Mouse (Mus musculus) liver, embryonic 14.5 days (tissue): ENCODE measurements around the gene Polr3h. TPM values are rescaled to one million over a fixed set of nuclear protein-coding genes. Genes with fewer than 3 reads are reported as not detected.

ENCODE experiments used
- ATAC-seq: fragments of 200-750 bp; cut with Nextera tagmentation; 2 replicates; pipeline ENCODE4 v1.8.0; 2017; ENCODE audit warnings: moderate number of reproducible peaks, mild to moderate bottlenecking, moderate library complexity; ENCODE audit not compliant: insufficient read depth
- DNase-seq, 3 experiments: peaks; one replicate each; pipeline ENCODE4 v3.0.0-alpha.2; 2012 to 2013; ENCODE audit warnings: low read depth in 3 of 3, low spot score in 3 of 3
- H3K27ac ChIP-seq: fragments of 300-500 bp; sonication (generic); 2 replicates; pipeline ENCODE4 v1.5.1; 2014; ENCODE audit warnings: moderate library complexity, mild to moderate bottlenecking, control low read depth, inconsistent platforms
- H3K27me3 ChIP-seq: fragments of 300-500 bp; sonication (generic); 2 replicates; pipeline ENCODE4 v1.6.1; 2014; ENCODE audit warnings: mild to moderate bottlenecking, low read length, moderate library complexity; ENCODE audit not compliant: control insufficient read depth, insufficient read depth
- H3K36me3 ChIP-seq: fragments of 300-500 bp; sonication (generic); replicated peaks from 2 replicates; pipeline ENCODE4 v1.6.1; 2014; ENCODE audit warnings: low read depth; ENCODE audit not compliant: control insufficient read depth, insufficient read depth
- H3K4me1 ChIP-seq, 2 experiments: fragments of 200-500 bp in 1 of 2; fragments of 300-500 bp in 1 of 2; sonication (generic) in 1 of 2; replicated peaks; 2 replicates each; pipeline ENCODE4 v1.6.1; 2012 to 2014; ENCODE audit warnings: antibody characterized with exemption in 1 of 2, inconsistent platforms in 1 of 2, low read length in 1 of 2; ENCODE audit not compliant: control insufficient read depth in 2 of 2, insufficient read depth in 2 of 2
- H3K4me2 ChIP-seq: fragments of 300-500 bp; sonication (generic); 2 replicates; pipeline ENCODE4 v1.6.1; 2014; ENCODE audit warnings: low read depth, mild to moderate bottlenecking, control low read depth, moderate library complexity
- H3K4me3 ChIP-seq, 2 experiments: fragments of 200-500 bp in 1 of 2; fragments of 300-500 bp in 1 of 2; sonication (generic) in 1 of 2; 2 replicates each; pipeline ENCODE4 v1.5.1; 2012 to 2014; ENCODE audit warnings: low read depth in 2 of 2, low read length in 2 of 2, mild to moderate bottlenecking in 2 of 2, control low read depth in 1 of 2, inconsistent platforms in 1 of 2, moderate library complexity in 1 of 2; ENCODE audit not compliant: insufficient read depth in 1 of 2
- H3K9ac ChIP-seq: fragments of 300-500 bp; sonication (generic); replicated peaks from 2 replicates; pipeline ENCODE4 v1.6.1; 2014; ENCODE audit warnings: mild to moderate bottlenecking, control low read depth, moderate library complexity
- H3K9me3 ChIP-seq: fragments of 300-500 bp; sonication (generic); 2 replicates; pipeline ENCODE4 v1.6.1; 2016; ENCODE audit warnings: low read length, mixed read lengths; ENCODE audit not compliant: control insufficient read depth
- CTCF ChIP-seq: IDR thresholded peaks from 2 replicates; pipeline ENCODE4 v1.5.1; 2016; ENCODE audit warnings: antibody characterized with exemption, low read depth, control low read depth
- EP300 ChIP-seq: IDR thresholded peaks from 2 replicates; pipeline ENCODE4 v1.6.1; 2016; ENCODE audit warnings: antibody characterized with exemption, low read depth
- WGBS: fragments of 180-500 bp; shearing (Covaris S2); extraction: QIAGEN DNeasy Blood & Tissue Kit; methylation state at CpG from one replicate; pipeline ENCODE4 v1.1.7; 2014; ENCODE audit not compliant: insufficient replicate concordance; 5-methylcytosine and 5-hydroxymethylcytosine counted together
- polyA plus RNA-seq, 2 experiments: library from polyadenylated mRNA; depleted of rRNA in 1 of 2; stranded (reverse) in 1 of 2; unstranded in 1 of 2; fragments of >200 nt; fragmentation: Nextera tagmentation in 1 of 2; extraction: Ambion mirVana in 1 of 2; gene quantifications; 2 replicates each; pipeline versions ENCODE4 v1.2.1 to v1.2.3; 2012 to 2014

Polr3h gene
- polyA plus RNA-seq, 2 experiments = 13.7 to 68.3 TPM

- H3K9me3 ChIP-seq = no peaks in the 10 kb centered on the region
- no peak for ATAC-seq
- H3K9ac ChIP-seq = no peak overlapping the region
- WGBS = 78% methylated on average over 5 of the region's 5 CpGs
- no peaks in the 10 kb centered on the region for H3K27me3 ChIP-seq
- no peak for DNase-seq
- H3K36me3 ChIP-seq = peaks cover 26% of the 10 kb centered on the region
- no peaks in the 10 kb centered on the region; a peak in 1 of 4 replicates for H3K4me1 ChIP-seq
- no peak overlapping the region for H3K27ac ChIP-seq
- no peak overlapping the region for H3K4me2 ChIP-seq
- TF ChIP-seq EP300 (no peak), CTCF (no peak)
- no peak overlapping the region for H3K4me3 ChIP-seq
These were observed 78.2 kb downstream of the Polr3h start for GRCm38 (mm10) chr15:81847861-81848260.

DNA sequence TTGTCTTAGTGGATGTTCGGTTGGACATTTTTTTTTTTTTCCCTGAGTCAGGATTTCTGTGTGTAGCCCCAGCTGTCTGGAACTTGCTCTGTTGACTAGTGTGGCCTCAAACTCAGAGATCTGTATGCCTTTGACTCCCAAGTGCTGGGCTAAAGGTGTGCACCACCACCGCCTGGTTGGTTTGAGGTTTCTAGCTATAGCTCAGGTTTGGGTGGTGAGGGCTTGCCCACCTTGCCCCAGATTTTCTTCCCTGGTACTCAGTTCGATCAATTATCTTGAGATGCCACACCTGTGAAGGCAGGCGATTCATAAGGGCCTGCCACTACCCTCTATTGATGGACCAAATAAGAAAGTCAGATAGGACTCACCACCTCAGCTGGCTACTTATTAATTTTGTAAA is 78.9 kb downstream of the Polr3h start:
- Histone ChIP-seq H3K4me3 (no peak overlapping the region), H3K9me3 (no peaks in the 10 kb centered on the region), H3K4me2 (no peak overlapping the region), H3K9ac (no peak overlapping the region), H3K27ac (no peak overlapping the region), H3K4me1 (no peaks in the 10 kb centered on the region), H3K36me3 (peaks cover 26% of the 10 kb centered on the region), H3K27me3 (no peaks in the 10 kb centered on the region)
- 75% methylated on average over 4 of the region's 4 CpGs for WGBS
- ATAC-seq (no peak), DNase-seq (no peak)
- TF ChIP-seq EP300 (no peak), CTCF (no peak)

DNA sequence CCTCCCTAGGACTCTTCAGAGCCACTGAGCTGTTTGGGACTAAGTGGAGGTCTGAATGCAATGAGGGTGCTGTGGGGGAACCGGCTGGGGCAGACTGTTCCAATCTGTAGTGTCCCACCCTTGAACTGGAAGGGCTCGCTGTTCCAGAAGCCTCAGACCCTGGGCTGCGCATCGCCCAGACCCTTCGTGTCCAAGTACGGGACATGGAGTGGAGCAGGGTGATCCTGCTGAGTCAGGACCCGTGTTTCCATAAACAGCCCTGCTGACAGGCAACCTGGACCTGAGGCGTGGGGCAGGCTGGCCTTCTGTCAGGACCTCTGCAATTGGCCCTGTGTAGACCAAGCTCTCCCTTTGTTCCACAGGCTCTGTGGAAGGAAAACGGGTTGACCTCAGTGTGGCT is 79.3 kb downstream of the Polr3h start:
- ATAC-seq (no peak), DNase-seq (no peak)
- 79% methylated on average over 9 of the region's 9 CpGs for WGBS
- no peaks in the 10 kb centered on the region for H3K9me3 ChIP-seq
- H3K36me3 ChIP-seq = peaks cover 26% of the 10 kb centered on the region
- H3K9ac ChIP-seq = no peak overlapping the region
- H3K27ac ChIP-seq = no peak overlapping the region
- no peaks in the 10 kb centered on the region for H3K27me3 ChIP-seq
- no peak for TF ChIP-seq CTCF
- no peak for TF ChIP-seq EP300
- H3K4me2 ChIP-seq = no peak overlapping the region
- H3K4me3 ChIP-seq = no peak overlapping the region
- no peaks in the 10 kb centered on the region for H3K4me1 ChIP-seq

DNA sequence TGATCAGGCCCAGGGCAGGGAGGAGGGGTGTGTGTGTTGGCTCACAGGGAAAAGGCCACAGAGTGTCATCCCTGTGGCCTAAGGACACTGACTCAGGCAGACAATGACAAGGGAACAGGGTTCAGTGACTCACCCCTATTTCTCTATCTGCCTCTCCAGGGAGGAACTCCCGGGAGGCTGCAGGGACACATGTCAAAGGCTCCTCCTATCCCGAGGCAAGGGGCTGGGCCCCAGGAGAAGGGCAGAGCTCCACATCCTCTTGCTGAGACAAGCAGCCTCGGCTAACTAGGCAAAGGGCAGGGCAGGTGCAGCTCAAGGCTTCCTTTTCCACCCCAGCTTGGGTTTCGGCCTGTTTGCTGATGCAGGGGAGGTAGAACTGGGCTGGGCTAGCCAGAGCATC is 80.3 kb downstream of the Polr3h start:
- Histone ChIP-seq H3K4me2 (no peak overlapping the region), H3K9me3 (no peaks in the 10 kb centered on the region), H3K9ac (no peak overlapping the region), H3K36me3 (peaks cover 18% of the 10 kb centered on the region), H3K27me3 (no peaks in the 10 kb centered on the region), H3K4me1 (no peaks in the 10 kb centered on the region), H3K4me3 (no peak overlapping the region), H3K27ac (no peak overlapping the region)
- DNase-seq (no peak), ATAC-seq (peak; percentile 36; the same call in 1 of the 2 replicates)
- TF ChIP-seq EP300 (no peak), CTCF (no peak)
- WGBS = 43% methylated on average over 4 of the region's 4 CpGs

DNA sequence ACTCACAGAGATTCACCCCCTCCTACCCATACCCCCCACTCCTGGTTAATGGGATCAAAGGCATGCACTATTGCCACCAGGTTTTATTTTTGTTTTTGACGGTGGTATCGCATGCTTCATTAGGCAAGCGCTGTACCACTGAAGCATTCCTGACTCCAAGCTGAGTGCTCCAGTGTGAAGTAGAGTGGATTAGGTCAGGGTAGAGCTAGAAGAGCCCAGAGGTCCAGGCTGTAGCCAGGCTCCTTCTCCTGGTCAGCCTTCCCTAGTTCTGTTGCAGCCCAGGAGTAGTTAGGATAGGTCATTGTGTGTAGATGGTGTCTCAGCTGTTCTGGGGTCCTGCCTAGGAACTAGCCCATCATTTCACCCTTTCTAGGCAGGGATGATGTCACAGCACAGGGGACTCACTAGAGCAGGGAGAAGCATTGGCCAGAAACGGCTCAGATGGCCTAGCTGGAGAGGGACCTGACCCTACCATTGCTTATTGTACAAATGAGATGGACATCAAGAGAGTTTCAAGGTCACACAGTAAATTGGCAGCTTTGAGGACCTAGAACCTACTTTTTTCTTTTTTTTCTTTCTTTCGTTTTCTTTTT is 80.9 kb downstream of the Polr3h start:
- 79% methylated on average over 5 of the region's 5 CpGs for WGBS

More for the DNA sequence above, 80.9 kb downstream of the Polr3h start:
- Histone ChIP-seq H3K36me3 (peaks cover 12% of the 10 kb centered on the region), H3K27me3 (no peaks in the 10 kb centered on the region), H3K4me2 (no peak overlapping the region), H3K9me3 (no peaks in the 10 kb centered on the region), H3K27ac (no peak overlapping the region), H3K4me3 (no peak overlapping the region), H3K9ac (no peak overlapping the region), H3K4me1 (no peaks in the 10 kb centered on the region)
- DNase-seq = no peak
- ATAC-seq = no peak
- TF ChIP-seq EP300 (no peak), CTCF (no peak)
